Mouse (Mus musculus): ENCODE data around the gene Cnn2.

- TF ChIP-seq GATA1 (IDR thresholded peaks at IDR 0.05; ENCODE audit: low read length), result no peak
- no peak for TF ChIP-seq TAL1 (IDR thresholded peaks at IDR 0.05; ENCODE audit: low read length)
These were observed 1.4 kb upstream of the Cnn2 start for GRCm38 (mm10) chr10:79986963-79987362.
